Mouse (Mus musculus) cerebellum, adult 2 months (tissue): ENCODE measurements around the gene Gm17949.

Source experiments
- CTCF ChIP-seq: fragments of 200-500 bp; IDR thresholded peaks from 2 replicates; pipeline ENCODE4 v1.5.1; 2011; ENCODE audit warnings: low read depth, mild to moderate bottlenecking, control low read depth, low read length, moderate library complexity, borderline replicate concordance; ENCODE audit not compliant: insufficient read depth
- POLR2A ChIP-seq: fragments of 200-500 bp; IDR thresholded peaks from 2 replicates; pipeline ENCODE4 v1.6.1; 2011; ENCODE audit warnings: low read length, control low read depth, borderline replicate concordance; ENCODE audit not compliant: insufficient read depth

GRCm38 (mm10) chr17:57012245-57012795 lies 1.1 kb downstream of the Gm17949 start:
- TF ChIP-seq CTCF = no peak
- TF ChIP-seq POLR2A = no peak
